Mouse (Mus musculus): ENCODE results near the gene Bcl2l11. TPM values are rescaled to one million over a fixed set of nuclear protein-coding genes. Genes with fewer than 3 reads are reported as not detected.

The Bcl2l11 gene
- polyA plus RNA-seq, 1 experiment from 2014 or later = 6.6 TPM

DNA sequence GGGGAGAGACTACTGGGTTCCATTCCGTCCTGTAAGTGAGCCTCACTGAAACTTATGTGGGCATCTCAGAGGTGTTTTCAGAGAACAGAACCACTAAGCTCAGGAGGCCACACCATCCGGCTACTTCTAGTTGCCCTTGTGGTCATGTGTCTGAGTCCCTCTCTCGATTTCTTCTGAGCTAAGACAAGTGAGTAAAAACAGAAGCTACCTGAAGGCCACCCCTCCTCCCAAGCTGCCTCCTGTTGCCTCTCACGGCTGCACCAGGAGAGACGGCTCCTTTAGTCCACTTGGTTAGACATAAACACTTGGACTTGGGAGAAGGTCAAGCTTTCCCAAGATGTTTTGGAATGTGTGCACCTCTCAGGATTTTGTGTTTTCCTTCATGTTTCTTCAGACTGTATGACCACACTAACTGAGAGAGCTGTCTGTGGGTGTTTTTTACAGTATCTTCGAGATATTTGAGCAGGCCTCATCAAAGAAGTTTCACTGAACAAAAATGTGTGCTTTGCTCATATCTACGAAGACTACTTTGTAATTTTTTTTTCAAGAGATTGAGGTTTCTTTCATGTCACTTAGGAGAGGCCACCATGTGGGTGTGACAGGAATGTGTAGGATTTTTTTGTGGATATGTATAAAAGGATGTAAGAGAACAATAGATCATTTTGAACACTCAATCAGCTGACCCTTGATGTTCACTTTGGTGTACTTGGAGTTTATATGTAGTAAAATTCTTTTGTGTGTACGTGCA is 37.9 kb upstream of the Bcl2l11 start:
- DNase-seq (ENCODE audit: low spot score) (no peak), ATAC-seq (no peak)
- no peak overlapping the region for H3K27ac ChIP-seq (ENCODE audit: low read depth, low read length)
- no peak overlapping the region for H3K4me3 ChIP-seq (ENCODE audit: low read depth, low read length)
- no peaks in the 10 kb centered on the region for H3K4me1 ChIP-seq (ENCODE audit: control insufficient read depth, insufficient read depth, low read length)
- H3K9me3 ChIP-seq (replicated peaks; ENCODE audit: control insufficient read depth, low read length) = no peaks in the 10 kb centered on the region
- no peaks in the 10 kb centered on the region for H3K27me3 ChIP-seq (replicated peaks; ENCODE audit: control insufficient read depth, insufficient read depth, low read length)
- H3K36me3 ChIP-seq (ENCODE audit: control insufficient read depth, insufficient read depth, low read length) = no peaks in the 10 kb centered on the region
- H3K9ac ChIP-seq (ENCODE audit: low read length) = no peak overlapping the region
- WGBS = 90% methylated on average over 8 of the region's 8 CpGs
- no peak overlapping the region for H3K4me2 ChIP-seq (ENCODE audit: low read length)

DNA sequence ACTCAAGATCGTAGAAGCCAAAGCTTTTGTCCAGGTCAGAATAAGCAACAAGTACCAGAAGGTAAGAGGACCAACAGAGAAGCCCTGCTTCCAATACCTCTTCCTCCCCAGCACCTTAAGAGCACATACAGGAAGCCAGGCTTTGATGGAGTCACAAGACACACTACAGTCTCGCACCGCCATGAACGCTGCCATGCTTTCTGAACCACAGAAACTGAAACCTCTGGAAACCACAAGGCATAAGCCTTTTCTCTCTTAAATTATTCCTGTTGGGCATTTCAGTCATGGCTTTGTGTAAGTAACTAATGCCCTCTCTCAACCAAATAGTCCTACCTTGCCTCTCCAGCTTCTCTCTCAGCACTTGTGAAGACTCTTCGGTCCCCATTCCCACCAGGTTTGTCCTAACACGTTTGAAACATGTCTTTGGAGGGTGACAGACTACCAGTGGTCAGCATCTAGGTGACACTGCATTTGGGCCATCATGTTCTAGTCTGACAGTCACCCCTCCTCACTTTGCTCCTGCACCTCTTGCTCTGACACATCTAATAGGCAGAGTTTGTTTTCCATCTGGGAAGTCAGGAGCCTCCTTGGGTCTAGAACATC is 35.5 kb upstream of the Bcl2l11 start:
- WGBS = 90% methylated on average over 6 of the region's 6 CpGs
- no peaks in the 10 kb centered on the region for H3K9me3 ChIP-seq (replicated peaks; ENCODE audit: control insufficient read depth, low read length)
- no peak overlapping the region for H3K27ac ChIP-seq (ENCODE audit: low read depth, low read length)
- DNase-seq (ENCODE audit: low spot score) (no peak), ATAC-seq (no peak)
- no peak overlapping the region for H3K9ac ChIP-seq (ENCODE audit: low read length)
- H3K4me1 ChIP-seq (ENCODE audit: control insufficient read depth, insufficient read depth, low read length) = no peaks in the 10 kb centered on the region
- no peaks in the 10 kb centered on the region for H3K27me3 ChIP-seq (replicated peaks; ENCODE audit: control insufficient read depth, insufficient read depth, low read length)
- no peak overlapping the region for H3K4me3 ChIP-seq (ENCODE audit: low read depth, low read length)
- H3K4me2 ChIP-seq (ENCODE audit: low read length) = no peak overlapping the region
- H3K36me3 ChIP-seq (ENCODE audit: control insufficient read depth, insufficient read depth, low read length) = no peaks in the 10 kb centered on the region

DNA sequence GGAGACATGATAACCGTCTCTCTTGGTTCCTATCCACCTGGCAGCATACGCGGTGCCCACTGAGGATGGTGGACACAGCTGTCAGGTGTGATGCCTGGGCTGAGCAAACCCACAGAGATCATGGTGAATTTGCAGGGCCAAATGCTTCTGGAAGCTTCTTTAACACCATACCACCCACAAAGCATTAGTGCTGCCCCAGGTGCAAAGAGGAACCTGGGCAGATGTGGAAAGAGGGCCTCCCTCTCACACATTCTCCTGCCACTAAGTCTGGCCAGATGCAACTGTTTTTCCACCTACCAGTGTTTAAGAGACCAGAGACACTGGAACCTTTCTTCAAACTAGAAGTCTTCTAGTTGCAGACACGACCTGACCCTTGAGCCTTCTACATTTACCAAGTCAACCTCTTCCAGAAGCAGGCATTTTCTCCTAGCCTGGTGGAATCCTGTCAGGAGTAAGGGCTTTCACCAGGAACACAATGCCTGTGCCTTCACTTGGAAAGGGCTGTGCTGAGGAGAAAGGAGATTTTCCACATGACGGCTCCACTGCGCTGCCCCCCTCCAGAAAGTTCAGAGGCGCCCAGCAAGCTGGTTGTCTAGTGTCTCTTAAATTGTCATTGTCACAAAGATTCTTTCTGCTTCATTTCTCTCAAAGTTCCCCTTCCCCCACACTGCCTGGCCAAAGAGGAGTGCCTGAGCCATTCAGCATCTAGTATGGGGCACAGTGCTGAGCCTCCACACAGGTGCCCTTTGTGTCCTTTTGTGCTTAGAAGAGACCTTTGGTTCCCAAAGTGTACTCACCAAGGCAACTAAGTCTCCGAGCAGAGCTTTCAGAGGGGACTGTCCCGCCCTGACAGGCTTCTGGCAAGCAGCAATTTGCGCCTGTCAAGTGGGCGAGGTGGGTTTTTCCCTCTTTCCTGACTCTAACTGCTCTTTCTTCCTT is 34.1 kb upstream of the Bcl2l11 start:
- H3K9ac ChIP-seq (ENCODE audit: low read length) = no peak overlapping the region
- 39% methylated on average over 11 of the region's 11 CpGs for WGBS
- DNase-seq (ENCODE audit: low spot score) (peak; percentile 9), ATAC-seq (no peak)
- H3K27me3 ChIP-seq (replicated peaks; ENCODE audit: control insufficient read depth, insufficient read depth, low read length) = no peaks in the 10 kb centered on the region
- H3K9me3 ChIP-seq (replicated peaks; ENCODE audit: control insufficient read depth, low read length) = no peaks in the 10 kb centered on the region
- no peak overlapping the region for H3K4me2 ChIP-seq (ENCODE audit: low read length)
- no peaks in the 10 kb centered on the region for H3K4me1 ChIP-seq (ENCODE audit: control insufficient read depth, insufficient read depth, low read length)
- no peaks in the 10 kb centered on the region for H3K36me3 ChIP-seq (ENCODE audit: control insufficient read depth, insufficient read depth, low read length)
- H3K27ac ChIP-seq (ENCODE audit: low read depth, low read length) = no peak overlapping the region
- H3K4me3 ChIP-seq (ENCODE audit: low read depth, low read length) = no peak overlapping the region

DNA sequence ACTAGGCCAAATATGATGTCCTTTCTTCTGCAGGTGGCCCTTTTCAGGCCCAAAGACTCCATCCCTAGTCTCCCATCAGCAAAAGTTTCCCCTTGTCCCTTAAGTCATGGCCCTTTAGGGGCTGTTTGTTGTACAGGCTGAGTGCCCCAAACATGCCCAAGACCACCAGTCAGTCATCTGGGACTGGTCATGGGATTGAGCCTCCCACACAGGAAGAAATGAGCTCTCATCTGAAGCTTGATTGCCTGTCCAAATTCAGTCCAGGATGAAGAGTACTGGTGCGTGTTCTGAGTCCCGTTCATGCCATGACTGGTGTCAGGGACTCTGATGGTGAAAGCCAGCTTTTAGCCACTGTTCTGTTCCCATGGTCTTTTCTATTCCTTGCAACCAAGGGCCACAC is 33.4 kb upstream of the Bcl2l11 start:
- Histone ChIP-seq H3K27me3 (replicated peaks; ENCODE audit: control insufficient read depth, insufficient read depth, low read length) (no peaks in the 10 kb centered on the region), H3K9me3 (replicated peaks; ENCODE audit: control insufficient read depth, low read length) (no peaks in the 10 kb centered on the region), H3K36me3 (ENCODE audit: control insufficient read depth, insufficient read depth, low read length) (no peaks in the 10 kb centered on the region), H3K27ac (ENCODE audit: low read depth, low read length) (no peak overlapping the region), H3K4me3 (ENCODE audit: low read depth, low read length) (no peak overlapping the region), H3K9ac (ENCODE audit: low read length) (no peak overlapping the region), H3K4me2 (ENCODE audit: low read length) (no peak overlapping the region), H3K4me1 (ENCODE audit: control insufficient read depth, insufficient read depth, low read length) (no peaks in the 10 kb centered on the region)
- whole genome bisulfite sequencing = 75% methylated on average over 2 of the region's 2 CpGs
- DNase-seq (ENCODE audit: low spot score) (no peak), ATAC-seq (no peak)

DNA sequence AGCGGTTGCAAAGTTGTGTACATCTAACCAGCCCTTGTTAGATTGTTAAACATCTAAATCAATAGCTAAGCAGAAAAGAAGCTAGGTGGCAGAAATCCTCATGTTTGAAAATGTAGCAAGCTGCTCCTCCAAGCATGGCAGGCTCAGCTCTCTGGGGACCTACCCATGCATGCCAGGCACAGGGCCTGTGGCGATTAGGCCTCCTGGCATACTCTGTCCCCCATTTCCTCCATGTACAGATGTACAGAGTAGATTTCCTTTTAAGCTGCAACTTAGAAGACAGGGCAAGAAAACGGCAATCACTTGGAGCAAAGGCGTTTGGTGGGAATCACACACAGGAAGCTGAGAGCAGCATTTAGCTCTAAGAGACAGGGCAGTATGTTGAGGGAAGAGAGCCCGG is 31.6 kb upstream of the Bcl2l11 start:
- Histone ChIP-seq H3K9ac (ENCODE audit: low read length) (no peak overlapping the region), H3K27ac (ENCODE audit: low read depth, low read length) (no peak overlapping the region), H3K27me3 (replicated peaks; ENCODE audit: control insufficient read depth, insufficient read depth, low read length) (no peaks in the 10 kb centered on the region), H3K36me3 (ENCODE audit: control insufficient read depth, insufficient read depth, low read length) (no peaks in the 10 kb centered on the region), H3K4me3 (ENCODE audit: low read depth, low read length) (no peak overlapping the region), H3K4me2 (ENCODE audit: low read length) (no peak overlapping the region), H3K4me1 (ENCODE audit: control insufficient read depth, insufficient read depth, low read length) (no peaks in the 10 kb centered on the region), H3K9me3 (replicated peaks; ENCODE audit: control insufficient read depth, low read length) (no peaks in the 10 kb centered on the region)
- 92% methylated on average over 5 of the region's 5 CpGs for whole genome bisulfite sequencing
- ATAC-seq = no peak
- no peak for DNase-seq (ENCODE audit: low spot score)

DNA sequence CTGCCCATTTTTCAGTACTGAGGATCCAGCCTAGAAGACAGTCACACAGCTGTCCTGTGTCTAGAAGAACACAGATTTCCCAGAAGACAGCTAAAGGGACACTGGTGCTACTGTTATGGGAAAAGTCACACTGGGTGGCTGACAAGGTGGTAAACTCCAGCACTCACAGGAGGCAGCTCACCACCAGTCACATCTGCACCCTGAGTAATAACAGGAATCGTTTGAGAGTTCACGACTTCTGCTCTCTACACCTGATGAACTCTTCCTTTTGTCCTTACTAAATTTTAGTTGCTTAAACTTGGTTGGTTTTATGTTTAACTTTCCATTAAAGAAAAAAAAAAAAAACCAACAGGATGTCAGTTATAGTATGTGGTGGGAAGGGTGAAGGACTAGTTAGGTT is 31.2 kb upstream of the Bcl2l11 start:
- 82% methylated on average over 2 of the region's 2 CpGs for WGBS
- no peaks in the 10 kb centered on the region for H3K27me3 ChIP-seq (replicated peaks; ENCODE audit: control insufficient read depth, insufficient read depth, low read length)
- H3K27ac ChIP-seq (ENCODE audit: low read depth, low read length) = no peak overlapping the region
- DNase-seq (ENCODE audit: low spot score) = no peak
- no peaks in the 10 kb centered on the region for H3K4me1 ChIP-seq (ENCODE audit: control insufficient read depth, insufficient read depth, low read length)
- ATAC-seq = no peak
- H3K4me2 ChIP-seq (ENCODE audit: low read length) = no peak overlapping the region
- H3K4me3 ChIP-seq (ENCODE audit: low read depth, low read length) = no peak overlapping the region
- H3K9me3 ChIP-seq (replicated peaks; ENCODE audit: control insufficient read depth, low read length) = no peaks in the 10 kb centered on the region
- H3K9ac ChIP-seq (ENCODE audit: low read length) = no peak overlapping the region
- no peaks in the 10 kb centered on the region for H3K36me3 ChIP-seq (ENCODE audit: control insufficient read depth, insufficient read depth, low read length)

DNA sequence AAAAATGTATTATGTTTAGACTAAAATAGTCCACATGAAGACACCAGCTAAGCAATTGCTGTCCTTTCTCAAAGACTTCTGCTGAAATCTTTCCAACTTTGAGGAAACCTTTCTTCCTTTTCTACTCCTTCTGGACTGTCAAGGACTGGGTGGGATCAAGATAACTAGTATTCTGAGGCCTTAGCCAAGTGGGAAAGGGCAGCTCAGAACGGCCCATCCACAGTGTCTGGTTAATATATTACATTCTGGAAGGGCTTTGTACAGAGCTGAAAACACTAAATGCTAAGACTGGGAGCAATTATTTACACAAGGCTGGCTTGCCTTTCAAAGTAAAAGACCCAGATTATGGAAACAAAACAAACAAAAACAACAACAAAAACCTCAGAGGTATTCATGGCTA is 30.6 kb upstream of the Bcl2l11 start:
- 17% methylated on average over 1 of the region's 1 CpGs for WGBS

DNA sequence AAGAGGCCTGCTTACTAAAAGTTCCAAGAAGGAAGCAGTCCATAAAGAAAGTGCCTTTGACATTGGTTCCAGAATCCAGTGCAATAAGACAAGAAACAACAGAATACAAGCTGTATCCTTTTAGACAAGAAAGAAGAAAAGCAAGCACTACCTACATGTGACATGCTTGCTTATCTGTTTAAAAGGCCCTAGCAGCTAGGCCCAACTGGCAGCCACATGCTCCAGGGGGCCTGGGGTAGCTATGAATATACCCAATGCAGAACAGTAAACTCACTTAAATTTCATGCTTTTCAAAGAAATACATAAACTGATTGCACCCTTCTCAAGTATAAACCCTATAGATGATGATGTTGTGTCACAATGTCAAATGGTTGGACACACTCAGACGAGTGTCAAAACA is 29.8 kb upstream of the Bcl2l11 start:
- Histone ChIP-seq H3K4me3 (ENCODE audit: low read depth, low read length) (no peak overlapping the region), H3K4me1 (ENCODE audit: control insufficient read depth, insufficient read depth, low read length) (no peaks in the 10 kb centered on the region), H3K27ac (ENCODE audit: low read depth, low read length) (no peak overlapping the region), H3K4me2 (ENCODE audit: low read length) (no peak overlapping the region), H3K9me3 (replicated peaks; ENCODE audit: control insufficient read depth, low read length) (no peaks in the 10 kb centered on the region), H3K27me3 (replicated peaks; ENCODE audit: control insufficient read depth, insufficient read depth, low read length) (no peaks in the 10 kb centered on the region), H3K36me3 (ENCODE audit: control insufficient read depth, insufficient read depth, low read length) (no peaks in the 10 kb centered on the region), H3K9ac (ENCODE audit: low read length) (no peak overlapping the region)
- no peak for ATAC-seq
- DNase-seq (ENCODE audit: low spot score) = no peak
- 91% methylated on average over 1 of the region's 1 CpGs for WGBS

More for the DNA sequence above, 30.6 kb upstream of the Bcl2l11 start:
- Histone ChIP-seq H3K36me3 (ENCODE audit: control insufficient read depth, insufficient read depth, low read length) (no peaks in the 10 kb centered on the region), H3K27ac (ENCODE audit: low read depth, low read length) (no peak overlapping the region), H3K4me3 (ENCODE audit: low read depth, low read length) (no peak overlapping the region), H3K4me2 (ENCODE audit: low read length) (no peak overlapping the region), H3K9ac (ENCODE audit: low read length) (no peak overlapping the region), H3K9me3 (replicated peaks; ENCODE audit: control insufficient read depth, low read length) (no peaks in the 10 kb centered on the region), H3K4me1 (ENCODE audit: control insufficient read depth, insufficient read depth, low read length) (no peaks in the 10 kb centered on the region), H3K27me3 (replicated peaks; ENCODE audit: control insufficient read depth, insufficient read depth, low read length) (no peaks in the 10 kb centered on the region)
- no peak for DNase-seq (ENCODE audit: low spot score)
- ATAC-seq = no peak

All from forebrain, embryonic 14.5 days (tissue).